Mouse (Mus musculus): ENCODE data around the gene Tmem39a.

DNA sequence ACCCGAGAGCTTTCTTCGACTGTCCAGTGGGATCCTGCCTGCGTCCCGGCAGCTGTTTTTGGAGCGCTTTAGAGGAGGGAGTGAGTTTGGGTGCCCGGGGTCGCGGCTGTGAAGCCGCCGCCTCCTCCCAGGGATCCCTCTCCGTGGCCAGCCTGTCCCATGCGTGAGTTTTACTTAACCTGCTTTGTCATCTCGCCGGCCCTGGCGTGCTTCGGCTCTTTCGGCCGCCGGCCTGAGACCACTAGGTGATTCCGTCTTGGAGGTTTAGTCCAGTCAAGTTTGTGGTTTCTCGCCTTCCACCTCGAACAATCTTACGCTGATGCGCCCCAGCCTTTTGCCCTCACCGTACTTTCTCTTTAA, 4.5 kb downstream of the Tmem39a start:
- TF ChIP-seq E2F4 (IDR thresholded peaks at IDR 0.05; ENCODE audit: insufficient read depth) (no peak), POLR2A (IDR thresholded peaks at IDR 0.05; ENCODE audit: insufficient read length, low read depth) (no peak)

All from myocyte (in vitro differentiated cells).